12 mouse cellular contexts compared by ENCODE assay signal in genomic region chr15:32263651-32264050, GRCm38 (mm10). TPM values are rescaled to one million over a fixed set of nuclear protein-coding genes. Genes with fewer than 3 reads are reported as not detected.
"Had no signal": no experiment of that assay in that cellular context is flagged by ENCODE, and none has a peak within 500 bp of the region (broad histone marks: within the 10 kb centered on the region; RNA-seq: fewer than 3 reads in every experiment).

No protein-coding gene starts in this region.

- H3K4me1 ChIP-seq: liver, embryonic 15.5 days had no signal

- H3K9ac ChIP-seq: liver, embryonic 15.5 days; midbrain, embryonic 13.5 days; stomach, embryonic 15.5 days had no signal

- H3K4me3 ChIP-seq: liver, embryonic 15.5 days; midbrain, embryonic 13.5 days; stomach, embryonic 15.5 days had no signal

- H3K36me3 ChIP-seq: liver, embryonic 15.5 days; midbrain, embryonic 13.5 days; stomach, embryonic 15.5 days had no signal

- H3K9me3 ChIP-seq: liver, embryonic 15.5 days; midbrain, embryonic 13.5 days; stomach, embryonic 15.5 days had no signal

- DNase-seq: left cerebral cortex, postnatal 4 days; lung, adult 2 months; lung, postnatal 36 days; right cerebral cortex, postnatal 14 days; thymus, adult 2 months; thymus, postnatal 25 days had no signal

- ATAC-seq: lung, postnatal 0 days; midbrain, embryonic 13.5 days had no signal

- H3K27ac ChIP-seq: liver, embryonic 15.5 days; midbrain, embryonic 13.5 days; stomach, embryonic 15.5 days had no signal

- H3K27me3 ChIP-seq: liver, embryonic 15.5 days; midbrain, embryonic 13.5 days; stomach, embryonic 15.5 days had no signal

- H3K4me2 ChIP-seq: liver, embryonic 11.5 days; liver, embryonic 15.5 days; midbrain, embryonic 13.5 days; stomach, embryonic 15.5 days had no signal

RNA-seq across cellular contexts. Expression of gene Sema5a, which starts 19.0 kb away (rescaled TPM):
- total RNA-seq: megakaryocyte progenitor cell, adult 5-6 weeks had no signal
